Mouse (Mus musculus) adrenal gland, adult (tissue): Measurements from ENCODE around the gene Rtkn.

Experiments used
- DNase-seq, 2 experiments: peaks; one replicate each; pipeline ENCODE4 v3.0.0; 2022 to 2023; ENCODE audit warnings: low spot score in 1 of 2; ENCODE audit not compliant: inconsistent age in 2 of 2

The Rtkn gene

GRCm38 (mm10) chr6:83137576-83137950 is 2.3 kb downstream of the Rtkn start:
- DNase-seq, result peak; percentile 93 to 97

- DNase-seq, result peak in 1 of 2 experiments; percentile 53
Observed at GRCm38 (mm10) chr6:83138056-83138455, 2.8 kb downstream of the Rtkn start.

GRCm38 (mm10) chr6:83140044-83140443 is 4.8 kb downstream of the Rtkn start:
- peak in 1 of 2 experiments; percentile 5 for DNase-seq

GRCm38 (mm10) chr6:83141636-83142035 is 6.4 kb downstream of the Rtkn start:
- DNase-seq, result peak; percentile 10 to 46

DNA sequence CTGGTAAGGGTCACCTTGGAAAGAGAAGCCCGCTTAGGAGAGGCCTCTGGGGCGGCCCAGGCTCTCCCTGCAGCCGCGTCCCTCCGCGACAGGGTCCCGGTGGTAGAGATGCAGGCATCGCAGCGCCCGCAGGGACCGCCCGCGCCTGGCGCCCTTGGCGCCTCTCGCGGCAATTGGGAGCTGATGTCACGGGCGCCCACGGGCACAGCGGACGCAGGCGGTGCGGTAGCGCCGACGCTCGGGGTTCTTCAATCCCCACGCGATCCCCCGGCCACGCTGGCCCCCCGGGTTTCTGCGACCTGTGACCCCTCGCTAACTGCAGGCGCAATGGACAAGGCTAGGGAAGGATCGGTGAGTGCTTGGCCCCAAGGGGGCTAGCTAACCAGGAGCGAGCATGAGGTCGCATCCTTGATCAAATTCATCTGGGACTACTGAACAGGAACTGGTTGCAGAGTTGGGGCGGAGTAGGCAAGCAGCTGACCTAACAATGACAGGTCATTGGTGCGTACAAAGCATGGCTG is 7.0 kb downstream of the Rtkn start:
- DNase-seq, result peak; percentile 34 to 68

- peak in 1 of 2 experiments; percentile 13 for DNase-seq
Observed at GRCm38 (mm10) chr6:83142886-83143285, 7.6 kb downstream of the Rtkn start.

- DNase-seq, result peak in 1 of 2 experiments; percentile 59
Observed at GRCm38 (mm10) chr6:83145209-83145608, 9.9 kb downstream of the Rtkn start.

GRCm38 (mm10) chr6:83145805-83146204 is 10.5 kb downstream of the Rtkn start:
- DNase-seq, result no peak

DNA sequence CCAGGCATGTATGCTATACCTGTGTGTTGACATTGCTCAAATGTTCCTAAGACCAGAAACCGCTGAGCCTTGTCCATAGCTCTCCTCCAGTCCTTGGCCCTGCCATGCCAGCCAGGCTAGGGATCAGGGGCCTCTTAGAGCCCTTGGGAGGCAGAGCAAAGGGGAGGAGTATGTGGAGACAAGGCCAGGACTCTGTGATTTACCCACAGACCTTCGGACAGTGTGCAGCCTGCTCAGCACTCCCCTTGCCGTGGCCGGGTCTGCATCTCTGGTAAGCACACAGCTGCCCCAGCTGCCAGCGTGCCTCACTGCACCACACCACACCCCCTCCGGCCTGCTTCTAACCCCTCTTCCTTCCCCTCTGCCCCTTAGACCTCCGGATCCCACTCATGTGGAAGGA is 12.0 kb downstream of the Rtkn start:
- DNase-seq, result peak; percentile 63 to 86

DNA sequence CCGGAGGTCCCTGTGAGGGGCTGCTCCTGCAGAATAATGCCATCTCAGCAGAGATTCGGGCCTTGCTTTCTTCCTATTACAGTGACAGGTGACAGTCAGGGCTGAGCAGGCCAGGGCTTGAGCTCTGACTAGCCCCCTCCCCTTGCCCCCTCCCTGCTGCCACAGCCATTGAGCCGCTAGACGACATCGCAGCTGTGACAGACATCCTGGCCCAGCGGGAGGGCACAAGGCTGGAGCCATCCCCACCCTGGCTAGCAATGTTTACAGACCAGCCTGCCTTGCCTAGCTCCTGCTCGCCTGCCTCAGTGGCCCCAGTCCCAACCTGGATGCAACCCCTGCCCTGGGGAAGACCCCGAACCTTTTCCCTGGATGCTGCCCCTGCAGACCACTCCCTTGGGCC is 16.5 kb downstream of the Rtkn start:
- no peak for DNase-seq

DNA sequence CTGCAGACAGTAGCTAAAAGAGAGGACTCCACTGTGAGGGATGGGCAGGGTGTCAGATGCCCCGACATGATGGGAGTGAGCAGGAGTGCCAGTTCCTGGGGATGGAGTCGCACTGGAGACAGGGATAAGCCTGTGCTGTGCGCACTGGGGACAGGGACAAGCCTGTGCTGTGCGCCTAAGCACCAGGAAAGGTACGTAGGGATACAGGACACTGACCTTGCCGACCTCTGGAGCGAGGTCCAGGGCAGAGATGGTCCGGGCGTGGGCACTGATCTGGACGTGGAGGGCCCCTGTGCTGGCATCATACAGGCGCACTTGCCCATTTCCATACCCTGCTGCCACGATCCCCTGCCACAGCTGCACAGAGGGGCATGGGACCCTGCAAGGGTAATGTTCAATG is 17.8 kb downstream of the Rtkn start:
- DNase-seq, result no peak

DNA sequence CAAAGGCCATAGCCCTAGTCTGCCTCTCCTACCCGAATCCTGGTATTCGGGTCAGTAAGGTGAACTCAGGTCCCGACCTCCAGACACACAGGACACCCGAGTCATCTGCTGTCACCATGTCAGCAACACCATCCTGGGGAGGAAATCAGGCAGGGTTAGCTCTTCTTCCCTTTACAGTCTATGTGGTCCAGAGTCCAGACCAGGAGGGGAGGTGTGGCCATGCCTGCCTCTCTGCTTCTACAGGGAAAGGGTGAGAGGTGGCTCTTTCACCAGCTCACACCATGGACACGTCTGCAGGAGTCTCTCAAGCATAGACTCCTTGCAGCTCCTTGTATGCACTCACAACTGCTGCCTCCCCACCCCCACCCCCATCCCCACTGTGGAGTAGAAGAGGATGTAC is 18.2 kb downstream of the Rtkn start:
- DNase-seq, result no peak

DNA sequence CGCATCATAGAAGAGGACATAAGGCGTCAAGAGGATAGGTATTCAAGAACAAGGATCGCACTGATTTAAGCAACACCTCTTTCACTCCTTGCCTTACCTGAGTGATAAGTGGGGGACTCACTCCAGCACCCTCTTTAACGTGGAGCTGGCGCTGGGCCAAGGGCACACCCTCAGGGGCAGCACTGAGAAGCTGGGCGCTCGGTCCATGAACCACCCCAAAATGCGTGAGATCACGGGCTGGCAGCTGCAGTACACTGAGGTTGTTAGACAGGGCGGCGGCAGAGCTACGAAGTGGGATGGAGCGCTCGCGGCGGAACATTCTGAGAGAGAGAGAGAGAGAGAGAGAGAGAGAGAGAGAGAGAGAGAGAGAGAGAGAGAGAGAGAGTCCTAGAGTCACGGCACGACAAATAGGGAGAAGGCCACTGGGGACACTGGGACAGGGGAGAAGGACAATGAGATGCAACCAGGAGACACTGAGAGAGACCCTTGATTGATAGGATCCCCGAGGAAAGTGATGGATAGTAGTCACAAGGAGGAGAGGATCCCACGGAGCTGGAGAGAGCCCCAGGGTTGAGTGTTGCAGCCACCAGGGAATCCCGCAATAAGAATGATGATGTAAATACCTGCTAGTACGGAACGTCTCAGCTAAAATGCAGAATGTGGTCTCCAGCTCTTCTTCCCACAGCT is 20.4 kb downstream of the Rtkn start:
- DNase-seq, result peak in 1 of 2 experiments; percentile 37

GRCm38 (mm10) chr6:83156259-83156684 is 21.0 kb downstream of the Rtkn start, which contains the start of the genes Wdr54 and 1700003E16Rik:
Gene Wdr54 (minus strand): TSS chr6:83156397.
Gene 1700003E16Rik (plus strand): TSS chr6:83156404.
- DNase-seq, result peak; percentile 72 to 89

DNA sequence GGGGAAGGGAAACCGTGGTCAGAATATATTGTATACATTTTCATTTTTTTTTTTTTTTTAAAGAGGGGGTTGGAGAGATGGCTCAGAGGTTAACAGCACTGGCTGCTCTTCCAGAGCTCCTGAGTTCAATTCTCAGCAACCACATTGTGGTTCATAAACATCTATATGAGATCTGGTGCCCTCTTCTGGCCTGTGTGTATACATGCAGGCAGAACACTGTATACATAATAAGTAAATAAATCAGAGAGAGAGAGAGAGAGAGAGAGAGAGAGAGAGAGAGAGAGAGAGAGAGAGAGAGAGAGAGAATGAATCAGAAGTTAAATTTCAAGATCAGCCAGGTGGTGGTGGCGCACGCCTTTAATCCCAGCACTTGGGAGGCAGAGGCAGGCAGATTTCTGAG is 24.2 kb downstream of the Rtkn start:
- DNase-seq, result peak in 1 of 2 experiments; percentile 66

DNA sequence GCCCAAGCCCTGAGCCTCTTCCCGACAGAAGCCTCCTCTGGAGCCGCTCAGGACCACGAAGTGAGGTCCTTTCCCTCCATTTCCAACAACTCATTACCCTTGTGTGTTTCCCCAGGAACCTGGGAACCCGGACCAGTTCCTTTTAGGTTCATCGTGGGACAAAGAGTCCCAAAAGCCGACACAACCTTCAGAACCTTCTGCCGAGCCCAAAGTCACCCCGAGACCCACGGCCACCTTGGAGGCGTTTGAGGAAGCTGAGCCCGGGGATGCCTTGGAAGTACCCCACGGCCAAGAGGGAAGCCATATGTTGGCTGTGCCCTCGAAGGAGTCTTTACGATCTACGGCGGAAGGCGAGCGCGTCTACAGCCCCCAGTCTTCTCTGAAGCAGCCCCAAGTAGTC is 26.2 kb downstream of the Rtkn start:
- DNase-seq, result peak in 1 of 2 experiments; percentile 42

DNA sequence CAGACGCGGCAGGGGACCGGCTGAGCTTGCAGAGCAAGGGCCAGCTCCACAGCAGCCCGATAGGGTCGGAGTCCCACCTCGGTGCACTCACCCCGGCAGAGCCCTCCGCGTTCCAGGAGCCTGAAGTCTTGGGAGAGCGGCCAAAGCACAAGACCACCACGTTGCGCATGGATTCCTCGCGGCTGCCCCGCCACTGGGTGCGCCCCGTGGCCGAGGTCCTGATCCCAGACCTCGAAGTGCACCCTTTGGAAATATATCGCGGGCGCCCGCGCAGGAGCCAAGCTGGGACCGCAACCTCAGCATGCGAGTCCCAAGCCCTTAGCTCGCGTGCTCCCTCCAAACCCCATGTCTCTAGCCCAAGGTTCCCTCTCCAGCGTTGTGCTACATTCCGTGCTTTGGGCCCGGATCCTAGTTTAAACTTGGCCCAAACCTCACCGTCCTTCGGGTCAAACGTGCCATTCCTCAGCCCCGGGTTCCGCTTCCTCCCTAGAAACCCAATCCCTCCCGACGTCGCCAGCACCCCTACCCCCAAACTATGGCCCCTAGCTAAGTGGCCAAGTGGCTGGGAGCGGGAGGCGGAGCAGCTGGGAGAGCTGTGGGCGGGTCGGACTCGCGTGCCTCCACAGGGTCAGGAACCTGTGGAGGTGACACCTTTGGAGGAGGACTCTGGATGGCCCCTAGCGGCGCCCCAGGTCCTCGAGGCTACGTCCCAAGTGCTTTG is 26.8 kb downstream of the Rtkn start:
- peak; percentile 67 to 86 for DNase-seq

DNA sequence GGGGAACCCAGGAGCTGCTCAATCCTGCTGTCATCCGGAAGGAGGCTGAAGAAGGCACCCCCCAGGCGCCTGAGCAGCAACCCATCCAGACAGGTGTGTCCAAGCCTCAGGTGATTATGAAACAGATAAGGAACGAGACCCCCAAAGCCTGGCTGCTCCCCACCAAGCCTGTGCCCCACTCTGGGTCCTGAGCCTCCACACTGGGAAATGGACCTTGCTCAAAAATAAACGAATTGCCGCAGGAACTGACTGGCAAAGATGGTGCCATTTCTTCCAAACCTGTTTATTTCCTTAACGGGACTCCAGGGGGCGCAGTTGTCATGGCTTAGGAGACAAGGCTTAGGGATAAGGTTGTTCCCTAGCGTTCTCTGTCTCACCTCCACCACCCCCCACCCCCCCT is 27.4 kb downstream of the Rtkn start:
- peak; percentile 68 to 90 for DNase-seq

DNA sequence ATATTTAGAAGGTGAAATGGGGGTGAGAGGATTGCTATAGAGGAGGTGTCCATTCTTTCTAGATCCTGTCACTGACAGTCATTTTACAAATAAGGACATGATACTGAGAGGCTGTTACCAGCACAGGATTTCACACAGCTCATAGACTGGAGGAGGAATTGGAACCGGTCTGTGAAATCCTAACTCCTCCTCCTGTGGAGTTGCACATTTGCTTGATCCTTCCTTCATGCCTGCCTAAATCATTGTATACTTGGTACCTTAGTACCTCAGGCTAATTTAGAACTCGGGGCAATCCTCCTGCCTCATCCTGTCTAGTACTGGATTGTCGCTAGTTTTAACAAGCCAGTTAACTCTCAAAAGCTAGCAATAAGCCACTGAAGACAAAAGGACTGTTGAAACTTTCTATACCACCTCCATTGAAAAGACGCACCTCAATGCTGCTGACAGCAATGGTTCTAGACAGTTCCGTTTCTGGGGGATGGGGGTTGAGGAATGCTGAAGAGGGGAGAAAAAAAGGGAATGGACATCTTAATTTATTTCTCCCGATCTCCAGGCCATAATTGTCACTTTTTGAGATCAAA is 29.9 kb downstream of the Rtkn start:
- no peak for DNase-seq

DNA sequence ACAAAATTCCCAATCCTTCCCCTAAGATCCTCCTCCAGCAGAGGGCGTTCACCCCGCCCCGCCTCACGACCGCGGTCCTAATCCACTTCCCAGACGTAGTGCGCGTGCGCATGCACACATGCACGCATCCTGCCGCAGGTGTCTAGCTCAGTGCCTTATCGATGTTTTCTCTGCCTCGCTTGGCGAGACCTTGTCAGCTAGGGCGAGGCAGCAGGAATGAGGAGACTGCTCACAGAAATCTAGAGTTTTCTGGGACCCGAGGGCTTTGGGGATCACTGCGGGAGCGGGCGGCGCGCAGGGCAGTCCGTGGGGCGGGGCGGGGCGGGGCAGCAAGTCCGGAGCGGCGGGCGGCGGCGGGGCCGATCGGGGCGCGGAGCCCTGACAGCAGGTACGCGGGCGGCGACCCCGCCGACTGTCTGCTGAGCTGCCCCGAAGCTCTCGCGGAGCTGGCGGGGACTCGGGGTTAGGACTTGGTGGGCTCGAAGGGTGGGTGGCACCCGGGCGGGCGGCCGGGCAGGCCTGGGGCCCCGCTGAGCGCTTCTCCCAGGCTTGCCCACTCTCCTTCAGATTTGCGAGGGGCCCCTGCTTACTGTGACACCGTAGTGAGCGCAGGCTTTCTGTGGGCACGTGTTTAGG is 30.5 kb downstream of the Rtkn start, which contains the start of gene Dctn1:
Dctn1 (plus strand) TSS at position 314 of the 636 bp plus-strand sequence.
- DNase-seq, result peak; percentile 96 to 99

GRCm38 (mm10) chr6:83166243-83166630 is 31.0 kb downstream of the Rtkn start:
- no peak for DNase-seq
